Mouse (Mus musculus): Measurements from ENCODE around the gene Mndal. TPM values are rescaled to one million over a fixed set of nuclear protein-coding genes. Genes with fewer than 3 reads are reported as not detected.
"Not testable (repeated sequence)": the region's sequence is repeated elsewhere in the genome, so short reads cannot be mapped to it uniquely, and the experiment has no call there.

The Mndal gene
- polyA plus RNA-seq, 1 experiment from 2014 or later: 3.3 TPM

GRCm38 (mm10) chr1:173911808-173912464 is 30.4 kb downstream of the Mndal start:
- Histone ChIP-seq H3K36me3 (ENCODE audit: control insufficient read depth, insufficient read depth, low read length) (no peaks in the 10 kb centered on the region), H3K27me3 (replicated peaks; ENCODE audit: control insufficient read depth, insufficient read depth, low read length) (no peaks in the 10 kb centered on the region), H3K4me1 (ENCODE audit: control insufficient read depth, insufficient read depth, low read length) (no peaks in the 10 kb centered on the region), H3K4me3 (ENCODE audit: low read depth, low read length) (no peak overlapping the region), H3K4me2 (ENCODE audit: low read depth, low read length) (no peak overlapping the region), H3K9ac (ENCODE audit: low read depth, low read length) (no peak overlapping the region), H3K27ac (replicated peaks; ENCODE audit: low read depth, low read length) (no peak overlapping the region), H3K9me3 (ENCODE audit: control insufficient read depth, low read length) (no peaks in the 10 kb centered on the region)
- ATAC-seq (ENCODE audit: low read depth) (no peak), DNase-seq (ENCODE audit: low spot score) (no peak)
- WGBS: 83% methylated on average over 2 of the region's 2 CpGs

- not testable (repeated sequence) for ATAC-seq (ENCODE audit: low read depth)
Measured at GRCm38 (mm10) chr1:173908390-173908789, 33.9 kb downstream of the Mndal start.

GRCm38 (mm10) chr1:173905885-173906284 is 36.4 kb downstream of the Mndal start:
- not testable (repeated sequence) for H3K4me1 ChIP-seq (ENCODE audit: control insufficient read depth, insufficient read depth, low read length); H3K27me3 ChIP-seq (replicated peaks; ENCODE audit: control insufficient read depth, insufficient read depth, low read length); H3K4me2 ChIP-seq (ENCODE audit: low read depth, low read length); H3K4me3 ChIP-seq (ENCODE audit: low read depth, low read length); H3K36me3 ChIP-seq (ENCODE audit: control insufficient read depth, insufficient read depth, low read length); ATAC-seq (ENCODE audit: low read depth); H3K9ac ChIP-seq (ENCODE audit: low read depth, low read length); H3K9me3 ChIP-seq (ENCODE audit: control insufficient read depth, low read length); H3K27ac ChIP-seq (replicated peaks; ENCODE audit: low read depth, low read length); DNase-seq (ENCODE audit: low spot score)
- WGBS: 82% methylated on average over 3 of the region's 4 CpGs

More at GRCm38 (mm10) chr1:173908390-173908789, 33.9 kb downstream of the Mndal start:
- H3K27ac ChIP-seq (replicated peaks; ENCODE audit: low read depth, low read length); DNase-seq (ENCODE audit: low spot score); H3K27me3 ChIP-seq (replicated peaks; ENCODE audit: control insufficient read depth, insufficient read depth, low read length); H3K36me3 ChIP-seq (ENCODE audit: control insufficient read depth, insufficient read depth, low read length); H3K9me3 ChIP-seq (ENCODE audit: control insufficient read depth, low read length); H3K4me2 ChIP-seq (ENCODE audit: low read depth, low read length); H3K4me3 ChIP-seq (ENCODE audit: low read depth, low read length); H3K4me1 ChIP-seq (ENCODE audit: control insufficient read depth, insufficient read depth, low read length); H3K9ac ChIP-seq (ENCODE audit: low read depth, low read length): not testable (repeated sequence)

GRCm38 (mm10) chr1:173889741-173890140 is 52.5 kb downstream of the Mndal start:
- not testable (repeated sequence) for H3K27me3 ChIP-seq (replicated peaks; ENCODE audit: control insufficient read depth, insufficient read depth, low read length); H3K4me3 ChIP-seq (ENCODE audit: low read depth, low read length); H3K9me3 ChIP-seq (ENCODE audit: control insufficient read depth, low read length); H3K4me2 ChIP-seq (ENCODE audit: low read depth, low read length); H3K36me3 ChIP-seq (ENCODE audit: control insufficient read depth, insufficient read depth, low read length); H3K9ac ChIP-seq (ENCODE audit: low read depth, low read length); DNase-seq (ENCODE audit: low spot score); ATAC-seq (ENCODE audit: low read depth); H3K4me1 ChIP-seq (ENCODE audit: control insufficient read depth, insufficient read depth, low read length); H3K27ac ChIP-seq (replicated peaks; ENCODE audit: low read depth, low read length)

GRCm38 (mm10) chr1:173887026-173887787 is 55.1 kb downstream of the Mndal start:
- H3K4me1 ChIP-seq (ENCODE audit: control insufficient read depth, insufficient read depth, low read length); H3K27ac ChIP-seq (replicated peaks; ENCODE audit: low read depth, low read length); H3K27me3 ChIP-seq (replicated peaks; ENCODE audit: control insufficient read depth, insufficient read depth, low read length); H3K36me3 ChIP-seq (ENCODE audit: control insufficient read depth, insufficient read depth, low read length); H3K4me3 ChIP-seq (ENCODE audit: low read depth, low read length); ATAC-seq (ENCODE audit: low read depth); H3K9me3 ChIP-seq (ENCODE audit: control insufficient read depth, low read length); H3K9ac ChIP-seq (ENCODE audit: low read depth, low read length); H3K4me2 ChIP-seq (ENCODE audit: low read depth, low read length); DNase-seq (ENCODE audit: low spot score): not testable (repeated sequence)
- 100% methylated on average over 1 of the region's 2 CpGs for WGBS

GRCm38 (mm10) chr1:173880004-173880666 is 62.2 kb downstream of the Mndal start:
- not testable (repeated sequence) for H3K9me3 ChIP-seq (ENCODE audit: control insufficient read depth, low read length); H3K4me3 ChIP-seq (ENCODE audit: low read depth, low read length); H3K9ac ChIP-seq (ENCODE audit: low read depth, low read length); H3K36me3 ChIP-seq (ENCODE audit: control insufficient read depth, insufficient read depth, low read length); DNase-seq (ENCODE audit: low spot score); H3K27ac ChIP-seq (replicated peaks; ENCODE audit: low read depth, low read length); H3K4me2 ChIP-seq (ENCODE audit: low read depth, low read length); ATAC-seq (ENCODE audit: low read depth); H3K27me3 ChIP-seq (replicated peaks; ENCODE audit: control insufficient read depth, insufficient read depth, low read length); H3K4me1 ChIP-seq (ENCODE audit: control insufficient read depth, insufficient read depth, low read length)
- WGBS: 47% methylated on average over 3 of the region's 3 CpGs

GRCm38 (mm10) chr1:173879225-173879987 is 62.9 kb downstream of the Mndal start:
- not testable (repeated sequence) for ATAC-seq (ENCODE audit: low read depth); DNase-seq (ENCODE audit: low spot score); H3K36me3 ChIP-seq (ENCODE audit: control insufficient read depth, insufficient read depth, low read length); H3K9me3 ChIP-seq (ENCODE audit: control insufficient read depth, low read length); H3K27me3 ChIP-seq (replicated peaks; ENCODE audit: control insufficient read depth, insufficient read depth, low read length); H3K27ac ChIP-seq (replicated peaks; ENCODE audit: low read depth, low read length); H3K4me3 ChIP-seq (ENCODE audit: low read depth, low read length); H3K9ac ChIP-seq (ENCODE audit: low read depth, low read length); H3K4me1 ChIP-seq (ENCODE audit: control insufficient read depth, insufficient read depth, low read length); H3K4me2 ChIP-seq (ENCODE audit: low read depth, low read length)
- 75% methylated on average over 5 of the region's 5 CpGs for WGBS

GRCm38 (mm10) chr1:173878264-173878663 is 64.0 kb downstream of the Mndal start:
- H3K4me1 ChIP-seq (ENCODE audit: control insufficient read depth, insufficient read depth, low read length); DNase-seq (ENCODE audit: low spot score); H3K27me3 ChIP-seq (replicated peaks; ENCODE audit: control insufficient read depth, insufficient read depth, low read length); H3K36me3 ChIP-seq (ENCODE audit: control insufficient read depth, insufficient read depth, low read length); H3K9ac ChIP-seq (ENCODE audit: low read depth, low read length); H3K9me3 ChIP-seq (ENCODE audit: control insufficient read depth, low read length); ATAC-seq (ENCODE audit: low read depth); H3K4me3 ChIP-seq (ENCODE audit: low read depth, low read length); H3K4me2 ChIP-seq (ENCODE audit: low read depth, low read length); H3K27ac ChIP-seq (replicated peaks; ENCODE audit: low read depth, low read length): not testable (repeated sequence)
- WGBS: 95% methylated on average over 6 of the region's 6 CpGs
